Comparison of ENCODE assay signal across 10 mouse cellular contexts in genomic region chrX:38084226-38084625, GRCm38 (mm10). TPM values are rescaled to one million over a fixed set of nuclear protein-coding genes. Genes with fewer than 3 reads are reported as not detected.
DNase-seq lines count a peak whose midpoint lies in the region; ATAC-seq and TF ChIP-seq lines count a peak whose summit lies in the region.
"Had no signal": no experiment of that assay in that cellular context is flagged by ENCODE, and none has a peak within 500 bp of the region (broad histone marks: within the 10 kb centered on the region; RNA-seq: fewer than 3 reads in every experiment).

No protein-coding gene starts in this region.

- no peaks in the 10 kb centered on the region for H3K9me3 ChIP-seq in forebrain, embryonic 16.5 days (ENCODE audit: control insufficient read depth, low read length)
- H3K9me3 ChIP-seq in midbrain, embryonic 14.5 days (ENCODE audit: control insufficient read depth, low read length): no peaks in the 10 kb centered on the region

- no peaks in the 10 kb centered on the region for H3K36me3 ChIP-seq in forebrain, embryonic 16.5 days (ENCODE audit: control insufficient read depth, insufficient read depth)
- H3K36me3 ChIP-seq in midbrain, embryonic 14.5 days (ENCODE audit: control insufficient read depth, insufficient read depth, low read length): no peaks in the 10 kb centered on the region

- peak; percentile 5 for DNase-seq in gastrocnemius, adult 18-20 months (ENCODE audit: low spot score)
- no peak for DNase-seq in gastrocnemius, adult 8-10 months (ENCODE audit: low spot score in 2 of 2)
- DNase-seq in A20 (ENCODE audit: low read depth, low spot score): peak; percentile 36
- DNase-seq in adrenal gland, postnatal 4 days (ENCODE audit: low spot score in 2 of 2): peak; percentile 6 to 7
- DNase-seq in left cerebral cortex, adult 2 months (ENCODE audit: extremely low spot score in 1 of 2, low spot score in 2 of 2): peak; percentile 24 to 51
- DNase-seq in midbrain, embryonic 14.5 days: peak; percentile 73
- DNase-seq in testis, postnatal 10 days (ENCODE audit: low spot score): peak; percentile 71

- no peak overlapping the region for H3K27ac ChIP-seq in forebrain, embryonic 16.5 days (ENCODE audit: low read length)
- no peak overlapping the region for H3K27ac ChIP-seq in left cerebral cortex, adult 2 months
- no peak overlapping the region for H3K27ac ChIP-seq in midbrain, embryonic 14.5 days (replicated peaks; ENCODE audit: low read depth, low read length)

- no peak overlapping the region for H3K4me3 ChIP-seq in forebrain, embryonic 16.5 days (replicated peaks; ENCODE audit: low read length)
- H3K4me3 ChIP-seq in left cerebral cortex, adult 2 months: no peak overlapping the region
- H3K4me3 ChIP-seq in midbrain, embryonic 14.5 days (replicated peaks; ENCODE audit: low read depth, low read length): no peak overlapping the region

- intact Hi-C loops in left cerebral cortex, adult 2 months (cut with DNase I): loop anchor here (5.0 to 10.0 kb wide), 2 partner anchors 91 to 348 kb away; no protein-coding TSS in a partner anchor

- ATAC-seq in forebrain, embryonic 16.5 days: peak; percentile 57; the same call in 1 of the 2 replicates
- no peak for ATAC-seq in midbrain, embryonic 14.5 days (ENCODE audit: low FRiP score, low TSS enrichment)

- 27% methylated on average over 12 of the region's 12 CpGs for WGBS in forebrain, embryonic 16.5 days
- 23% methylated on average over 12 of the region's 12 CpGs for WGBS in midbrain, embryonic 14.5 days

- no peak overlapping the region for H3K9ac ChIP-seq in forebrain, embryonic 16.5 days (replicated peaks; ENCODE audit: low read depth, low read length)
- H3K9ac ChIP-seq in midbrain, embryonic 14.5 days (replicated peaks; ENCODE audit: low read length): no peak overlapping the region

- peak; percentile 68 for TF ChIP-seq CTCF in left cerebral cortex, adult 2 months (IDR thresholded peaks at IDR 0.05)

- no peak overlapping the region for H3K4me2 ChIP-seq in forebrain, embryonic 16.5 days (ENCODE audit: low read length)
- H3K4me2 ChIP-seq in midbrain, embryonic 14.5 days (ENCODE audit: low read length): no peak overlapping the region

- no peaks in the 10 kb centered on the region for H3K27me3 ChIP-seq in forebrain, embryonic 16.5 days (replicated peaks; ENCODE audit: control insufficient read depth, insufficient read depth, low read length)
- H3K27me3 ChIP-seq in midbrain, embryonic 14.5 days (ENCODE audit: control insufficient read depth, insufficient read depth, low read length): no peaks in the 10 kb centered on the region

- H3K4me1 ChIP-seq in forebrain, embryonic 16.5 days (replicated peaks; ENCODE audit: control insufficient read depth, insufficient read depth, low read length): no peaks in the 10 kb centered on the region
- no peaks in the 10 kb centered on the region for H3K4me1 ChIP-seq in midbrain, embryonic 14.5 days (ENCODE audit: control insufficient read depth, insufficient read depth, low read length)

RNA-seq across cellular contexts. Expression of gene Rhox11, which starts 0.7 kb away (rescaled TPM):
- not detected for total RNA-seq in gastrocnemius, adult 18-20 months (2021)
- total RNA-seq in gastrocnemius, adult 8-10 months (2022): not detected
- not detected for total RNA-seq in adrenal gland, postnatal 4 days (2021)
- polyA plus RNA-seq in forebrain, embryonic 16.5 days (2015; fragmentation: Nextera tagmentation; extraction: Ambion mirVana): not detected in 2 replicates
- total RNA-seq in left cerebral cortex, adult 2 months (2021): not detected
- polyA plus RNA-seq in midbrain, embryonic 14.5 days (2014; fragmentation: Nextera tagmentation; extraction: Ambion mirVana): not detected in 2 replicates
- polyA plus RNA-seq: large intestine, adult 2 months; stomach, embryonic 16.5 days had no signal

RNA-seq across cellular contexts. Expression of gene Rhox10, which starts 18.0 kb away (rescaled TPM):
- not detected for total RNA-seq in gastrocnemius, adult 18-20 months (2021)
- not detected for total RNA-seq in gastrocnemius, adult 8-10 months (2022)
- total RNA-seq in adrenal gland, postnatal 4 days (2021): not detected
- polyA plus RNA-seq in forebrain, embryonic 16.5 days (2015; fragmentation: Nextera tagmentation; extraction: Ambion mirVana): not detected in 2 replicates
- not detected for total RNA-seq in left cerebral cortex, adult 2 months (2021)
- polyA plus RNA-seq in midbrain, embryonic 14.5 days (2014; fragmentation: Nextera tagmentation; extraction: Ambion mirVana): not detected in 2 replicates
- polyA plus RNA-seq: large intestine, adult 2 months; stomach, embryonic 16.5 days had no signal

RNA-seq across cellular contexts. Expression of gene Rhox12, which starts 26.5 kb away (rescaled TPM):
- not detected for total RNA-seq in gastrocnemius, adult 18-20 months (2021)
- not detected for total RNA-seq in gastrocnemius, adult 8-10 months (2022)
- not detected for total RNA-seq in adrenal gland, postnatal 4 days (2021)
- not detected in 2 replicates for polyA plus RNA-seq in forebrain, embryonic 16.5 days (2015; fragmentation: Nextera tagmentation; extraction: Ambion mirVana)
- not detected for total RNA-seq in left cerebral cortex, adult 2 months (2021)
- not detected in 2 replicates for polyA plus RNA-seq in midbrain, embryonic 14.5 days (2014; fragmentation: Nextera tagmentation; extraction: Ambion mirVana)
- polyA plus RNA-seq: large intestine, adult 2 months; stomach, embryonic 16.5 days had no signal

RNA-seq across cellular contexts. Expression of gene Rhox13, which starts 36.8 kb away (rescaled TPM):
- not detected for total RNA-seq in gastrocnemius, adult 18-20 months (2021)
- total RNA-seq in gastrocnemius, adult 8-10 months (2022): not detected
- not detected for total RNA-seq in adrenal gland, postnatal 4 days (2021)
- not detected in 2 replicates for polyA plus RNA-seq in forebrain, embryonic 16.5 days (2015; fragmentation: Nextera tagmentation; extraction: Ambion mirVana)
- not detected for total RNA-seq in left cerebral cortex, adult 2 months (2021)
- polyA plus RNA-seq in midbrain, embryonic 14.5 days (2014; fragmentation: Nextera tagmentation; extraction: Ambion mirVana): not detected in 2 replicates
- polyA plus RNA-seq: large intestine, adult 2 months; stomach, embryonic 16.5 days had no signal

RNA-seq across cellular contexts. Expression of gene Btg1-ps2, which starts 41.3 kb away (rescaled TPM):
- total RNA-seq in gastrocnemius, adult 18-20 months (2021): not detected
- not detected for total RNA-seq in gastrocnemius, adult 8-10 months (2022)
- total RNA-seq in adrenal gland, postnatal 4 days (2021): not detected
- polyA plus RNA-seq in forebrain, embryonic 16.5 days (2015; fragmentation: Nextera tagmentation; extraction: Ambion mirVana): not detected in 2 replicates
- total RNA-seq in left cerebral cortex, adult 2 months (2021): not detected
- not detected in 2 replicates for polyA plus RNA-seq in midbrain, embryonic 14.5 days (2014; fragmentation: Nextera tagmentation; extraction: Ambion mirVana)
- polyA plus RNA-seq: large intestine, adult 2 months; stomach, embryonic 16.5 days had no signal

Comparison
In these comparisons a context has a peak if more than half of its experiments do, and no peak if none do; other contexts are left out.
1. DNase-seq: peak in gastrocnemius, adult 18-20 months (single experiment), A20 (single experiment), adrenal gland, postnatal 4 days (2 of 2), left cerebral cortex, adult 2 months (2 of 2), midbrain, embryonic 14.5 days (single experiment) and testis, postnatal 10 days (single experiment); none in gastrocnemius, adult 8-10 months (0 of 2).